In the genomic region with DNA sequence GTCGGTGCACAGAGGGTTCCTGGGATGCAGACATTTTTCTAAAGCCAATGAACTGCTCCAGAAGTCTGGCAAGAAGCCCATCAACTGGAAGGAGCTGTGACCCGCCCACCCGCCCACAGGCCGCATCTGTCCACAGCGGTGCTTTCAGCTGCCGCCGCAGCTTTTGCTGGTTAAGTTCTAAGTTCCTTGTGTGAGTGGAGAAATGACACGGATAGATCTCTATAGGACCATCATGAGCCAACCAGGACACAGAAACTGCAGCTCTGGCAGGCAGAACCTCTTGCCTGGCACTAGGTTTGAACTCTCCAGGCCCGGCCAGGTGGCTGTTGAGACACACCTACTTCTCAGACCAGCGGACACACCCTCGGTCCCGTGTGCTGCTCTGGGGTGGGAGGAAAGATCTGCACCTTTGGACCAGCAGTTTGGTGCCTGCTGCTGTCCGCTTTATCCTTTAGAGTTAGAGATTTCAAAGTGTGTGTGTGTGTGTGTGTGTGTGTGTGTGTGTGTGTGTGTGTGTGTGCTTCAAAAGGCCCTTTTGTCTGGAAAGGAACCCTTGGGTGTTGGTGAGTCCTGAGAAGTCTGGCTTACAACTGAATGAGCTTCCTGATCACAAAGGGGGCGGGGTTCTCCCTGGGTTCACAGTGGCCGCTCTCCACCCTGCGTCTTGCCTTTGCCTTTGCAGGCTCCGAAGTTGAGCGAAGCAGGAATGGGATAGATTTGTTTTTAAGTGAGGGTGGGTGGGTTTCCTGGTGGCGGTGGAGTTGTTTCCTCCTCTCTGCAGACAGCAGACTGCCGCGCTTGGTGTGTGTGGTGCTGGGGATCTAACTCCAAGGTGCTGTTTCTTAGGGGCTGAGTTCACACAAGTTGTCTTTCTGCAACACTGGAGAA, we compare ENCODE assay signal across 9 mouse cellular contexts. TPM values are rescaled to one million over a fixed set of nuclear protein-coding genes. Genes with fewer than 3 reads are reported as not detected.
DNase-seq lines count a peak whose midpoint lies in the region; ATAC-seq and TF ChIP-seq lines count a peak whose summit lies in the region.
"Had no signal": no experiment of that assay in that cellular context is flagged by ENCODE, and none has a peak within 500 bp of the region (broad histone marks: within the 10 kb centered on the region; RNA-seq: fewer than 3 reads in every experiment).

No protein-coding gene starts in this region.

- 66% methylated on average over 21 of the region's 21 CpGs for WGBS in forebrain, embryonic 13.5 days
- 43% methylated on average over 21 of the region's 21 CpGs for WGBS in hindbrain, postnatal 0 days

- TF ChIP-seq CTCF in hindbrain, postnatal 0 days (IDR thresholded peaks at IDR 0.05; ENCODE audit: low read depth) = no peak

- no peak overlapping the region for H3K4me3 ChIP-seq in forebrain, embryonic 13.5 days
- no peak overlapping the region for H3K4me3 ChIP-seq in hindbrain, postnatal 0 days (ENCODE audit: low read length)
- H3K4me3 ChIP-seq: liver, embryonic 13.5 days had no signal

- no peaks in the 10 kb centered on the region for H3K9me3 ChIP-seq in forebrain, embryonic 13.5 days (replicated peaks)
- no peaks in the 10 kb centered on the region for H3K9me3 ChIP-seq in hindbrain, postnatal 0 days (ENCODE audit: low read length)
- H3K9me3 ChIP-seq: liver, embryonic 13.5 days had no signal

- H3K27me3 ChIP-seq in forebrain, embryonic 13.5 days = no peaks in the 10 kb centered on the region
- no peaks in the 10 kb centered on the region for H3K27me3 ChIP-seq in hindbrain, postnatal 0 days (ENCODE audit: insufficient read depth, low read length)
- H3K27me3 ChIP-seq: liver, embryonic 13.5 days had no signal

- H3K36me3 ChIP-seq in forebrain, embryonic 13.5 days (ENCODE audit: poor library complexity, severe bottlenecking) = peaks cover 40% of the 10 kb centered on the region
- no peaks in the 10 kb centered on the region for H3K36me3 ChIP-seq in hindbrain, postnatal 0 days (ENCODE audit: insufficient read depth, low read length)

- H3K4me1 ChIP-seq in forebrain, embryonic 13.5 days = peaks cover 38% of the 10 kb centered on the region
- peaks cover 4% of the 10 kb centered on the region for H3K4me1 ChIP-seq in hindbrain, postnatal 0 days (ENCODE audit: insufficient read depth, low read length)

- H3K9ac ChIP-seq in forebrain, embryonic 13.5 days = no peak overlapping the region
- H3K9ac ChIP-seq in hindbrain, postnatal 0 days (replicated peaks; ENCODE audit: low read length) = 0 out of 2 replicates have a peak overlapping the region, but pooled peaks have one; percentile 9
- H3K9ac ChIP-seq: liver, embryonic 13.5 days had no signal

- peak overlapping the region; percentile 17 for H3K4me2 ChIP-seq in forebrain, embryonic 13.5 days
- H3K4me2 ChIP-seq in hindbrain, postnatal 0 days (ENCODE audit: low read depth, low read length) = peak overlapping the region; percentile 34
- H3K4me2 ChIP-seq: liver, embryonic 13.5 days had no signal

- peak; percentile 43; the same call in 1 of the 2 replicates for ATAC-seq in forebrain, embryonic 13.5 days
- ATAC-seq in hindbrain, postnatal 0 days = peak; percentile 41; the same call in 1 of the 2 replicates

- peak; percentile 31 to 40 for DNase-seq in cerebellum, postnatal 10 days
- DNase-seq in cerebellum, adult 9-10 months = no peak
- DNase-seq in hindbrain, postnatal 0 days (ENCODE audit: low spot score) = peak; percentile 55
- peak; percentile 52 to 62 for DNase-seq in lung, postnatal 4 days
- DNase-seq in frontal cortex, adult 2 months (ENCODE audit: extremely low spot score in 1 of 2, low spot score in 1 of 2) = no peak
- no peak for DNase-seq in gastrocnemius, adult 18-20 months (ENCODE audit: low spot score)
- DNase-seq in thymus, postnatal 4 days = no peak
- DNase-seq: liver, embryonic 13.5 days had no signal

- peak overlapping the region; percentile 87 for H3K27ac ChIP-seq in forebrain, embryonic 13.5 days
- H3K27ac ChIP-seq in hindbrain, postnatal 0 days = peak overlapping the region; percentile 87
- H3K27ac ChIP-seq: liver, embryonic 13.5 days had no signal

RNA-seq across cellular contexts. Expression of a gene that starts 7.8 kb away (rescaled TPM):
- 0.96 and 1.5 TPM in 2 replicates for polyA plus RNA-seq in forebrain, embryonic 13.5 days (2015; fragmentation: Nextera tagmentation; extraction: Ambion mirVana)
- 3.4 and 7.0 TPM in 2 replicates for total RNA-seq in hindbrain, postnatal 0 days (2014; rRNA removed)
- 5.1 and 6.1 TPM in 2 replicates for polyA plus RNA-seq in hindbrain, postnatal 0 days (2015; fragmentation: Nextera tagmentation; extraction: Ambion mirVana)
- polyA plus RNA-seq in frontal cortex, adult 2 months (2012; rRNA removed) = 3.3 and 3.7 TPM in 2 replicates
- 100 to 1,000 TPM; 154 to 158 TPM for total RNA-seq in gastrocnemius, adult 18-20 months (2021)

RNA-seq across cellular contexts. Expression of a gene that starts 8.3 kb away (rescaled TPM):
- polyA plus RNA-seq in forebrain, embryonic 13.5 days (2015; fragmentation: Nextera tagmentation; extraction: Ambion mirVana) = 45.3 and 46.6 TPM in 2 replicates
- total RNA-seq in hindbrain, postnatal 0 days (2014; rRNA removed) = 13.8 and 15.5 TPM in 2 replicates
- 13.8 and 14.0 TPM in 2 replicates for polyA plus RNA-seq in hindbrain, postnatal 0 days (2015; fragmentation: Nextera tagmentation; extraction: Ambion mirVana)
- polyA plus RNA-seq in frontal cortex, adult 2 months (2012; rRNA removed) = 5.4 and 5.9 TPM in 2 replicates
- total RNA-seq in gastrocnemius, adult 18-20 months (2021) = 1 to 10 TPM; 6.0 to 9.2 TPM

RNA-seq across cellular contexts. Expression of a gene that starts 10.5 kb away (rescaled TPM):
- 6.7 and 9.0 TPM in 2 replicates for polyA plus RNA-seq in forebrain, embryonic 13.5 days (2015; fragmentation: Nextera tagmentation; extraction: Ambion mirVana)
- 3.1 and 9.5 TPM in 2 replicates for total RNA-seq in hindbrain, postnatal 0 days (2014; rRNA removed)
- polyA plus RNA-seq in hindbrain, postnatal 0 days (2015; fragmentation: Nextera tagmentation; extraction: Ambion mirVana) = 7.6 and 8.0 TPM in 2 replicates
- polyA plus RNA-seq in frontal cortex, adult 2 months (2012; rRNA removed) = 8.7 and 10.0 TPM in 2 replicates
- total RNA-seq in gastrocnemius, adult 18-20 months (2021) = 1 to 10 TPM in 1 of 2 experiments, under 1 TPM in 1; 0.53 to 1.0 TPM

RNA-seq across cellular contexts. Expression of a gene that starts 47.2 kb away (rescaled TPM):
- 52.2 and 57.1 TPM in 2 replicates for polyA plus RNA-seq in forebrain, embryonic 13.5 days (2015; fragmentation: Nextera tagmentation; extraction: Ambion mirVana)
- 159 and 173 TPM in 2 replicates for total RNA-seq in hindbrain, postnatal 0 days (2014; rRNA removed)
- polyA plus RNA-seq in hindbrain, postnatal 0 days (2015; fragmentation: Nextera tagmentation; extraction: Ambion mirVana) = 73.8 and 81.3 TPM in 2 replicates
- 105 and 113 TPM in 2 replicates for polyA plus RNA-seq in frontal cortex, adult 2 months (2012; rRNA removed)
- total RNA-seq in gastrocnemius, adult 18-20 months (2021) = not detected

Comparison
In these comparisons a context has a peak if more than half of its experiments do, and no peak if none do; other contexts are left out.
1. DNase-seq: peak in cerebellum, postnatal 10 days (2 of 2), hindbrain, postnatal 0 days (single experiment) and lung, postnatal 4 days (2 of 2); none in cerebellum, adult 9-10 months (single experiment), frontal cortex, adult 2 months (0 of 2), gastrocnemius, adult 18-20 months (single experiment) and thymus, postnatal 4 days (single experiment).